Mouse (Mus musculus) stomach, postnatal 0 days (tissue): ENCODE measurements around the gene Slc6a1.

Experiments
- CTCF ChIP-seq: IDR thresholded peaks from 2 replicates; pipeline ENCODE4 v1.5.1; 2016; ENCODE audit warnings: antibody characterized with exemption, low read depth, mild to moderate bottlenecking, moderate library complexity
- EP300 ChIP-seq: optimal IDR thresholded peaks from 2 replicates; pipeline ENCODE3; 2016; ENCODE audit warnings: antibody characterized with exemption

DNA sequence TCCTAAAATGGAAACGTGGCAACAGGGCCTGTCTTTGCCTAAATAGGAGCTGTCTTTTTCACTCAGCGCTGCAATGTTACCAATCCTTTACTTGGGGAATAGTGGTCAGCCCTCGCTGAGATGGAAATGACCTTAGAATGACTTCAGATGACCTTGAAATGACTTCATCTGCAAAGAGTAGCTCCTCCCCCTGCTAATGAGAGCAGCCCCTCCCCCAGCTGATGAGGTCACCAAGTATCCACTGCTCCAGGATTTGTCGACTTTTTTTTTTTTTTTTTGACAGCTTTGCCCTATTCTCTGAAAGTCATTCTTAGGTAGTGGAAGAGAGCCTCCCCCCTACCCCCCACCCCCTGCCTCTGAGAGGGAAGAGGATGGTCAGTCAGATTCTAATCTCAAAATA is 3.0 kb downstream of the Slc6a1 start:
- no peak for TF ChIP-seq CTCF
- no peak for TF ChIP-seq EP300
